Mouse (Mus musculus): ENCODE measurements around the gene Tmem145. TPM values are rescaled to one million over a fixed set of nuclear protein-coding genes. Genes with fewer than 3 reads are reported as not detected.

The Tmem145 gene
- polyA plus RNA-seq, 1 experiment from 2014 or later, result 2.0 TPM

DNA sequence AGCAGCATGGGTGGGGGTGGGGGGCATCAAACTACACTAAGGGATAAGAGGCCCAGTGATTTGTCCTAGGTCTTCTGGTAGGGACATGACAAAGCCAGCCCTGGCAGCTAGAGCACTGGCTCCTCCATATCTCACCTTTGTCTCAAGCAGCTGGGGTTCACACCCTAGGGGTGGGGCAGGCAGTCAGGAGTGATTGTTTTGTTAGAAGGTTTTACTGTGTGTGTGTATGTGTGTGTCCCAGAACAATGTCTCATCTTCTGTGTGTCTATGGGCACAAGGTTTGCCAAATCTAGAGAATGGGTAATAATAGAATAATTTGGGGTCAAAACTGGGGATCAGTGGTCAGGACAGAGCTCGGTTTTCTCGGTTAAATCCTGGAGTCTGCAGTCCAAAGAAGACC is 425 bp upstream of the Tmem145 start:
- ATAC-seq (ENCODE audit: insufficient number of reproducible peaks, insufficient read depth, low FRiP score, low read depth), result no peak
- H3K27ac ChIP-seq (ENCODE audit: low read length), result no peak overlapping the region
- no peaks in the 10 kb centered on the region for H3K27me3 ChIP-seq (ENCODE audit: control insufficient read depth, insufficient read depth, low read length)
- H3K4me2 ChIP-seq (replicated peaks; ENCODE audit: low read depth, low read length), result peak overlapping the region; percentile 96
- no peaks in the 10 kb centered on the region for H3K4me1 ChIP-seq (ENCODE audit: control insufficient read depth, insufficient read depth, low read length)
- H3K36me3 ChIP-seq (ENCODE audit: control insufficient read depth, insufficient read depth, low read length), result no peaks in the 10 kb centered on the region
- no peaks in the 10 kb centered on the region for H3K9me3 ChIP-seq (ENCODE audit: control insufficient read depth, low read depth, low read length)
- peak overlapping the region; percentile 41 for H3K4me3 ChIP-seq (ENCODE audit: low read depth, low read length)
- 0% methylated on average over 2 of the region's 2 CpGs for WGBS
- H3K9ac ChIP-seq (replicated peaks; ENCODE audit: low read depth, low read length), result no peak overlapping the region

DNA sequence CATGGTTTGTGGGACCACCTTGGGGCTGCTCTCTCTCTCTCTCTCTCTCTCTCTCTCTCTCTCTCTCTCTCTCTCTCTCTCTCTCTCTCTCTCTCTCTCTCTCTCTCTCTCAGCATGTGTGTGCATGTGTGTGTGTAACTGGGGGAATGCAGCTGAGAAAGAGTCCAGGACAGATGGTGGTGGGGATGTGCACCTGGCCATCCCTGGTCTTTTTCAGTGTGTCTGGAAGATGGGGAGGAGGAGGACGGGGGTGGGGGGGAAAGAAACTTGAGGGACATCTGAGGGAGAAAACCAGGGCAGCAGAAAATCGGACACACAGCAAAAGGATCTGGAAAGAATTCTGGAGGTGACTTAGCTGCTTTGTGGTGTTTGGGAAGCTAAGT is 699 bp downstream of the Tmem145 start:
- H3K36me3 ChIP-seq (ENCODE audit: control insufficient read depth, insufficient read depth, low read length), result no peaks in the 10 kb centered on the region
- H3K9ac ChIP-seq (replicated peaks; ENCODE audit: low read depth, low read length), result no peak overlapping the region
- no peaks in the 10 kb centered on the region for H3K27me3 ChIP-seq (ENCODE audit: control insufficient read depth, insufficient read depth, low read length)
- H3K4me2 ChIP-seq (replicated peaks; ENCODE audit: low read depth, low read length), result peak overlapping the region; percentile 96; the same call in 1 of the 2 replicates
- 43% methylated on average over 2 of the region's 2 CpGs for WGBS
- no peak for ATAC-seq (ENCODE audit: insufficient number of reproducible peaks, insufficient read depth, low FRiP score, low read depth)
- H3K9me3 ChIP-seq (ENCODE audit: control insufficient read depth, low read depth, low read length), result no peaks in the 10 kb centered on the region
- no peak overlapping the region for H3K4me3 ChIP-seq (ENCODE audit: low read depth, low read length)
- H3K27ac ChIP-seq (ENCODE audit: low read length), result no peak overlapping the region
- no peaks in the 10 kb centered on the region for H3K4me1 ChIP-seq (ENCODE audit: control insufficient read depth, insufficient read depth, low read length)

DNA sequence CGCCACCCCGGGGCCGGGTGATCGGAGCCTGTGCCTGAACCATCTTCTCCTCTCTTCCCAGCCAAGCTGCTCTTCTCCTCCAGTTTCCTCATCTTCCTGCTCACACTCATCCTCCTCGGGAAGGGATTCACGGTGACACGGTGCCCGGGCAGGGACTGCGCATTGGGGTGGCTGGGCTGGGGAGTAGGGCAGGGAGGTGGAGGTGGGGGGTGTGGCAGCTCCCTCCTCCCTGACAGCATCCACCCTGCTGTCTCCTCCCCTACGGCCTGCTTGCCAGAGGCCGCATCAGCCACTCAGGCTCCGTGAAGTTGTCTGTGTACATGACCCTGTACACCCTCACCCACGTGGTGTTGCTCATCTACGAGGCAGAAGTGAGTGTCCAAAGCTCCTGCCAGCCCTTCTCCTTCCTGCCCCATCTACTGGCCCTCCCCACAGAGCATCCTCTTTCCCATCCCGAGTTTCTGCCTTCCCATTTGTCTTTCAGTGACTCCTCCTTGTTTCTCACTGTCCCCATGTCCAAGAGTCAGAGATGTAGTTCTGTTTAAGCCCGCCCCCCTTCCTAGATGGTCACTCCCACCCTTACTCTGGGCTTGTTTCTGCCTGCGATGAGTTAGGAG is 2.9 kb downstream of the Tmem145 start:
- Histone ChIP-seq H3K9me3 (ENCODE audit: control insufficient read depth, low read depth, low read length) (no peaks in the 10 kb centered on the region), H3K4me3 (ENCODE audit: low read depth, low read length) (no peak overlapping the region), H3K4me1 (ENCODE audit: control insufficient read depth, insufficient read depth, low read length) (no peaks in the 10 kb centered on the region), H3K9ac (replicated peaks; ENCODE audit: low read depth, low read length) (no peak overlapping the region), H3K27me3 (ENCODE audit: control insufficient read depth, insufficient read depth, low read length) (0 out of 2 replicates have a peak, but pooled peaks cover 11% of the 10 kb centered on the region), H3K36me3 (ENCODE audit: control insufficient read depth, insufficient read depth, low read length) (no peaks in the 10 kb centered on the region), H3K4me2 (replicated peaks; ENCODE audit: low read depth, low read length) (no peak overlapping the region), H3K27ac (ENCODE audit: low read length) (no peak overlapping the region)
- ATAC-seq (ENCODE audit: insufficient number of reproducible peaks, insufficient read depth, low FRiP score, low read depth), result no peak
- 52% methylated on average over 17 of the region's 17 CpGs for WGBS

DNA sequence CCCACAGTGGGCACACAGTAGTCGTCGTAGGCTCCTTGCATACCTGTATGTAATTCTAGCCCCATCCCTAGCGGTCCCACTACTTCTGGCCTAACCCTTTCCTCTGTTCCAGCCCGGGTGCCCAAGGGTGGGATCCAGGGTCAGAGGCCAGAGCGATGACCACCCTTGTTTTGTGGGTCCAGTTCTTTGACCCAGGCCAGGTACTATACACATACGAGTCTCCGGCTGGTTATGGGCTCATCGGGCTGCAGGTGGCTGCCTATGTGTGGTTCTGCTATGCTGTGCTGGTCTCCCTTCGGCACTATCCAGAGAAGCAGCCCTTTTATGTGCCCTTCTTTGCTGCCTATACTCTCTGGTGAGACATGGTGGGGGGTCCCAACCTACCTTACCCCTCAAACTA is 3.5 kb downstream of the Tmem145 start:
- Histone ChIP-seq H3K4me1 (ENCODE audit: control insufficient read depth, insufficient read depth, low read length) (no peaks in the 10 kb centered on the region), H3K27ac (ENCODE audit: low read length) (no peak overlapping the region), H3K27me3 (ENCODE audit: control insufficient read depth, insufficient read depth, low read length) (0 out of 2 replicates have a peak, but pooled peaks cover 15% of the 10 kb centered on the region), H3K9me3 (ENCODE audit: control insufficient read depth, low read depth, low read length) (no peaks in the 10 kb centered on the region), H3K4me2 (replicated peaks; ENCODE audit: low read depth, low read length) (no peak overlapping the region), H3K9ac (replicated peaks; ENCODE audit: low read depth, low read length) (no peak overlapping the region), H3K4me3 (ENCODE audit: low read depth, low read length) (no peak overlapping the region), H3K36me3 (ENCODE audit: control insufficient read depth, insufficient read depth, low read length) (no peaks in the 10 kb centered on the region)
- 81% methylated on average over 9 of the region's 9 CpGs for WGBS
- ATAC-seq (ENCODE audit: insufficient number of reproducible peaks, insufficient read depth, low FRiP score, low read depth), result no peak

DNA sequence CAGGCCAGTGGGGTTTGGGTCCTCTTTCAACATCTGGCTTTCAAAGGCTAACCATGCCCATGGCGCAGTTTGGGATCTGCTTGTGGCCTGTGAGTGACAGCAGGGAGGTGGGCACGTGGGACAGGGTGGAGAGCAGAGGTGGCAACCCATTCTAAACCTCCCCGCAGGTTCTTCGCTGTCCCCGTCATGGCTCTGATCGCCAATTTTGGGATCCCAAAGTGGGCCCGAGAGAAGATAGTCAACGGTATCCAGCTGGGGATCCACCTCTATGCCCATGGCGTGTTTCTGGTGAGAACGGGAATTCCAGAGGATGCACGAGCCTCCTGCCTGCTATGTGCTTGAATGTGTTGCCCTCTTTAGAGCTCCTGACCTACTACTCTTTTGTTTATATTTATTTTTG is 5.3 kb downstream of the Tmem145 start:
- Histone ChIP-seq H3K4me1 (ENCODE audit: control insufficient read depth, insufficient read depth, low read length) (0 out of 2 replicates have a peak, but pooled peaks cover 8% of the 10 kb centered on the region), H3K9me3 (ENCODE audit: control insufficient read depth, low read depth, low read length) (no peaks in the 10 kb centered on the region), H3K4me3 (ENCODE audit: low read depth, low read length) (no peak overlapping the region), H3K4me2 (replicated peaks; ENCODE audit: low read depth, low read length) (no peak overlapping the region), H3K36me3 (ENCODE audit: control insufficient read depth, insufficient read depth, low read length) (no peaks in the 10 kb centered on the region), H3K9ac (replicated peaks; ENCODE audit: low read depth, low read length) (no peak overlapping the region), H3K27me3 (ENCODE audit: control insufficient read depth, insufficient read depth, low read length) (0 out of 2 replicates have a peak, but pooled peaks cover 18% of the 10 kb centered on the region), H3K27ac (ENCODE audit: low read length) (no peak overlapping the region)
- ATAC-seq (ENCODE audit: insufficient number of reproducible peaks, insufficient read depth, low FRiP score, low read depth), result no peak
- 76% methylated on average over 11 of the region's 11 CpGs for WGBS

DNA sequence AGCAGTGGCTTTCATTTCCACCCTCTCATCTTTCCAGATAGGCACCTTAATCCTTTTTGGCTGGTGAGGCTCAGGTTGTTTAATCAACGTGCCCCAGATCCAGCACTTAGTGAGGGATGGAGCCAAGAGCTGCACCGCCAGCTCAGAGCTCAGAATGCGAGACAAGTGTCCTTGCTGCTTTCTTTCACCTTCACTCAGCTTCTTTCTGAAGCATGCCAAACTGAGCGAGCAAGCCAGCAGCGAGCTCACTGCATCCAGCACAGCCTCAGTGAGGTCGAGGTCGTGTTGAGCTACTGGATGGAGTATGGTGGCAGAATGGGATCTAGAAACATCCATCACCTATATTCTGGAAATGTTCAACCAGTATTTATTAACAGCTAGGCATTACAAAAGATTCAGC is 7.4 kb downstream of the Tmem145 start:
- no peak for ATAC-seq (ENCODE audit: insufficient number of reproducible peaks, insufficient read depth, low FRiP score, low read depth)
- peaks cover 20% of the 10 kb centered on the region; the same call in 1 of the 2 replicates for H3K4me1 ChIP-seq (ENCODE audit: control insufficient read depth, insufficient read depth, low read length)
- H3K9ac ChIP-seq (replicated peaks; ENCODE audit: low read depth, low read length), result no peak overlapping the region
- H3K36me3 ChIP-seq (ENCODE audit: control insufficient read depth, insufficient read depth, low read length), result no peaks in the 10 kb centered on the region
- H3K9me3 ChIP-seq (ENCODE audit: control insufficient read depth, low read depth, low read length), result no peaks in the 10 kb centered on the region
- WGBS, result 38% methylated on average over 7 of the region's 7 CpGs
- H3K4me2 ChIP-seq (replicated peaks; ENCODE audit: low read depth, low read length), result no peak overlapping the region
- H3K27ac ChIP-seq (ENCODE audit: low read length), result no peak overlapping the region
- H3K27me3 ChIP-seq (ENCODE audit: control insufficient read depth, insufficient read depth, low read length), result 0 out of 2 replicates have a peak, but pooled peaks cover 18% of the 10 kb centered on the region
- no peak overlapping the region for H3K4me3 ChIP-seq (ENCODE audit: low read depth, low read length)

DNA sequence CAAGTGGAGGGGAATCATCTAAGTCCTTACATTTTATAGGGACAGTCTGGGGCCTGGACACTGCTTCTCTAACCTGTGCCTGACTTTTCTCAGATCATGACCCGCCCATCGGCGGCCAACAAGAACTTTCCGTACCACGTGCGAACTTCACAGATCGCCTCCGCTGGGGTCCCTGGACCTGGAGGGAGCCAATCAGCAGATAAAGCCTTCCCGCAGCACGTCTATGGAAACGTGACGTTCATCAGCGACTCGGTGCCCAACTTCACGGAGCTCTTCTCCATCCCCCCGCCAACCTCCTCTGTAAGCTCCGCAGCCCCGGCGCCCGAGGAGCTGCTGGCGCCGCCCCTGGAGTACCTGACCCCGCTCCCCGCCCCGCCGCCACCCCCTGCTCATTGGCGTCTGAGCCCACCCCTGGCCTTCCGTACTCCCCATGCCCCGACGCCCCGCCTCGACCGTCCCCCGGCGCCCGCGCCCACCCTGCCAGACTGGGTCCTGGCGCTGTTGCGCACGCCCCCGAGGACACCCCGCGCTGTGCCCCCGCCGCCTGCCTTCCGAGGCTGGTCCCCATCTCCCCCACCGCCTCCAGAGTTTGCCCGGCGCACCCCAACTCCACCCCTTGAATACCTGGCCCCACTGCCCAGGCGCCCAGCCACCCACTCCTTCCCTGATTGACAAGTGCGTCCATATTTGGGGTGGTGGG is 8.8 kb downstream of the Tmem145 start:
- H3K27ac ChIP-seq (ENCODE audit: low read length), result no peak overlapping the region
- H3K4me2 ChIP-seq (replicated peaks; ENCODE audit: low read depth, low read length), result peak overlapping the region; percentile 73
- no peaks in the 10 kb centered on the region for H3K36me3 ChIP-seq (ENCODE audit: control insufficient read depth, insufficient read depth, low read length)
- no peaks in the 10 kb centered on the region for H3K9me3 ChIP-seq (ENCODE audit: control insufficient read depth, low read depth, low read length)
- no peak overlapping the region for H3K9ac ChIP-seq (replicated peaks; ENCODE audit: low read depth, low read length)
- WGBS, result 2% methylated on average over 51 of the region's 51 CpGs
- peaks cover 20% of the 10 kb centered on the region; the same call in 1 of the 2 replicates for H3K4me1 ChIP-seq (ENCODE audit: control insufficient read depth, insufficient read depth, low read length)
- 0 out of 2 replicates have a peak, but pooled peaks cover 18% of the 10 kb centered on the region for H3K27me3 ChIP-seq (ENCODE audit: control insufficient read depth, insufficient read depth, low read length)
- no peak for ATAC-seq (ENCODE audit: insufficient number of reproducible peaks, insufficient read depth, low FRiP score, low read depth)
- H3K4me3 ChIP-seq (ENCODE audit: low read depth, low read length), result peak overlapping the region; percentile 36

DNA sequence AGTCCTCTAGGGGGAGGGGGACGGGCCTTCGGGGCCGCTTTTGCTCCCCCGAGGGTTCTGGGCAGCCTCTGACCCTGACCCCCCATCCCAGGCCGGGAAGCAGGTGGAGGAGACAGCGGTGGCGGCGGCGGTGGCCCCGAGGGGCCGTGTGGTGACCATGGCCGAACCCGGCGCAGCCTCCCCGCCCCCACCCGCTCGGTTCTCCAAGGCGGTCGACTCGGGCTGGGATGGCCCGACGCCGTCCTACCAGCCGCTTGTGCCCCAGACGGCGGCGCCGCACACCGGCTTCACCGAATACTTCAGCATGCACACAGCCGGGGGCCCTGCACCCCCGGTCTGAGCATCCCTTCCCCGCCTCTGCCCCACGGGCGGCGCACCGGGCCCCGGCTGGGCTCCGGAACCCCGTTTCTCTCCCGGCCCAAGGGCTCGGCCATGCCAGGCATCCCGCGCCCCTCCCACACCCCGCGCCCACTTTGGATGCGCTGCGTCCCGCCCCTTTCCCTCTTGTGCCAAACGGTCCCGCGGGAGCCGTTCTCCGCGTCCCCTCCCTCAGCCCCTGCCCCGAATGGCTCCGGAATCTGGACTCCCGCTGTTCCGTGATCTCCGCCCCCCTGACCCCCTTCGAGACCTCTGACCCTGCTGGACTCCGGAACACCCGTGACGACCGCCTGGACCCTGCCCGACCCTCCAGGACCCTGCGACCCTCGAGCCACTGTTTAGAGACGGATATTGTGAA is 9.6 kb downstream of the Tmem145 start:
- H3K4me1 ChIP-seq (ENCODE audit: control insufficient read depth, insufficient read depth, low read length), result peaks cover 20% of the 10 kb centered on the region; the same call in 1 of the 2 replicates
- no peak overlapping the region; the same call in 1 of the 2 replicates for H3K9ac ChIP-seq (replicated peaks; ENCODE audit: low read depth, low read length)
- peak overlapping the region; percentile 36 for H3K4me3 ChIP-seq (ENCODE audit: low read depth, low read length)
- H3K27me3 ChIP-seq (ENCODE audit: control insufficient read depth, insufficient read depth, low read length), result 0 out of 2 replicates have a peak, but pooled peaks cover 18% of the 10 kb centered on the region
- H3K27ac ChIP-seq (ENCODE audit: low read length), result no peak overlapping the region
- H3K36me3 ChIP-seq (ENCODE audit: control insufficient read depth, insufficient read depth, low read length), result no peaks in the 10 kb centered on the region
- under 1% methylated on average over 57 of the region's 69 CpGs for WGBS
- no peak for ATAC-seq (ENCODE audit: insufficient number of reproducible peaks, insufficient read depth, low FRiP score, low read depth)
- H3K4me2 ChIP-seq (replicated peaks; ENCODE audit: low read depth, low read length), result peak overlapping the region; percentile 73
- H3K9me3 ChIP-seq (ENCODE audit: control insufficient read depth, low read depth, low read length), result no peaks in the 10 kb centered on the region

Measured in stomach, embryonic 14.5 days (tissue).